Mouse (Mus musculus) telencephalon, adult 2 months (tissue): ENCODE results near the gene Armh1.
A peak's percentile ranks its signal among the peaks of the same experiment; 100 is the strongest.

Experiments
- DNase-seq: peaks from one replicate; pipeline ENCODE4 v3.0.0-alpha.2; 2011; ENCODE audit warnings: low read depth, low spot score

Gene Armh1

GRCm38 (mm10) chr4:117251801-117252316 lies at the start of gene Armh1, which contains the start of gene Tmem53:
TSS of gene Armh1 (minus strand) at chr4:117252125.
TSS of gene Tmem53 (plus strand) at chr4:117251951.
- DNase-seq, result peak; percentile 38

GRCm38 (mm10) chr4:117299921-117300320 lies 48.0 kb upstream of the Armh1 start:
- DNase-seq, result no peak

DNA sequence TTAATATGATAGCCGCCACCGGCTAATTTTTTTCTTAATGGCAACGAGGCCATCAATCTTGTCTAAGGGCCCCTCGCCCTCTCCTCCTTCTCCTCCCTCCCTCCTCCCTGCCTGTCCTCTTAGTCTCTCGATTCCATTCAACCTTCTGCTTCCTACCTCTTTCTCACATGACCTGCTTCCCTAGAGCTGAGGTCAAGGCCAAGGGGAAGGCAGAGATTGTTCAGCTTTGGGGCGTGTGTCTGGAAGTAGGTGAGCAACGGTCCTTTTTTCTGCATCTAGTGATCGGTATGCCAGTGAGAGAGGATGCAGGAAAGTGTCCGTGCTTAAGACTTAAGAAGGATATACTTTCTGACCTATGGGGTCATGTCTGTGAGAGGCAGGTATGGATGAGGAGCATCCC lies 45.9 kb upstream of the Armh1 start:
- no peak for DNase-seq

- DNase-seq, result no peak
These were observed 45.1 kb upstream of the Armh1 start for GRCm38 (mm10) chr4:117296849-117297593.

GRCm38 (mm10) chr4:117291696-117292095 lies 39.8 kb upstream of the Armh1 start:
- no peak for DNase-seq

DNA sequence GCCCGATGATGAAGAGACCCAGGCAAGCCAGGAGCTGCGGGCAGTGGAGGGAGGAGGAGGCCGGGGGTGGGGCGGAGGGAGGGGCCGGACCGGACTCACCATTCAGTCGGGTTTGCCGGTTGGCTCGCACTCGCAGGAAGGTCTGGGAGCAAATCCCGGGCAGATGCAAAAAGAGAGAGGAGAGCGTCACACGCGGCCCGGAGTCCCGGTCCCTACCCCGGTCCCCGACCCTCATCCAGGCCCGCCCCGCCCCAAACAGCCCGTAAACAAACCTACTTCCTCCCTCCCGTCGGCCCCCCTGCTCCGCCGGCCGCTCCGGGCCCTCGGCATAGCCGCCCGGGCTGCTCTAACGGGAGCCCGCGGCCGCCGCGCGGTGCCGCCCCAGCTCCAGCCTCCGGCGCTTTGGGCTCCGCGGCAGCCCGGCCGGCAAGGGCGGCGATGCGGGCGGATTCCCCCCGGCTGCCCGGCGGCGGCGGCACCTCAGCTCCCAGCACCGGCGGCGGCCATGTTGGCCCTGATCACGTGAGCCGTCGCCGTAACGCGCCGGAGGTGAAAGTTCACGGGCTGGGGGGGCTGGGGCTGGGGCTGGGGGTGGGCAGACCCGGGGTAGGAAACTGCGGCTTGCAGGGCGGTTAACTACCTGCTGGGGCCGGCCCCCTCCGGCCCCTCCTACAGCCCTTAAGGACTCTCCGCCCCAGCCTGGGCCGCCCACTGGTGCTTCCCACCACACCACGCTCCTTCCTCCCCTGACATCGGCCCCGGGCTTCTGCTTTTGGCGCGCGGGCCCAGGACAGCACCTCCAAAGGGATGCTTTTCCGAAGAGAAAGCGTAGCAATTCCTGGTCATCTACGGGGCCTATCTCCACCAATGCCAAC lies 37.2 kb upstream of the Armh1 start:
- DNase-seq, result no peak

DNA sequence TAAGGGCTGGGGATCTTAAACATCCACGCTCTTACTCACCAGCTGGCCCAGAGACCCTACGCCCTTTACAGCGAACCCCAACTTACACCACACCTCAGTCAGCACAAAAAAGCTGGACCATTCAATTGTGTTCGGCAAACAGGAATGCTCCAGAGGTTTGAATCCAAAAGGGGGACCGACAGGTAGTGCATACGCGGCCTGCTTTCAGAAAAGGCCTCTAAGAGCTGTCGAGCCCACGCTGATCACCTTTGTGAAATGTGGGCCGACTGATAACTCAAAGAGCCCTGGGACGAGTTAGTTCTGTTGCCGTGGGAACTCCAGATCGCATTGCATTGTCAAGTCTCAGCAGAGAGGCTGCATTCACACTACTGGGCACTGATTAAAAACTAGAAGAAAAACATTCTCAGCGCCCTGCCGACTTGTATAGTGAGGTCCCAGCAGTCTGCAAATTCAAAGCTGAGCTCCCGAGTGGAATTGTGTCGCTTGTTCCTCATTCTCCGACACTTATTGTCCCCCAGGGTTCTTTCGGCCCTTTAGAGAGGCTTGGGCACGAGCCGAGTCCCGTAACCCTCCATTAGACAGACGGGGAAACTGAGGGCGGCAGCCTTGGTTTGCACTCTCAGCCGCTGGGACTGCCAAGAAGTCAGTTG lies 36.5 kb upstream of the Armh1 start:
- no peak for DNase-seq

GRCm38 (mm10) chr4:117284363-117284762 lies 32.4 kb upstream of the Armh1 start:
- no peak for DNase-seq

DNA sequence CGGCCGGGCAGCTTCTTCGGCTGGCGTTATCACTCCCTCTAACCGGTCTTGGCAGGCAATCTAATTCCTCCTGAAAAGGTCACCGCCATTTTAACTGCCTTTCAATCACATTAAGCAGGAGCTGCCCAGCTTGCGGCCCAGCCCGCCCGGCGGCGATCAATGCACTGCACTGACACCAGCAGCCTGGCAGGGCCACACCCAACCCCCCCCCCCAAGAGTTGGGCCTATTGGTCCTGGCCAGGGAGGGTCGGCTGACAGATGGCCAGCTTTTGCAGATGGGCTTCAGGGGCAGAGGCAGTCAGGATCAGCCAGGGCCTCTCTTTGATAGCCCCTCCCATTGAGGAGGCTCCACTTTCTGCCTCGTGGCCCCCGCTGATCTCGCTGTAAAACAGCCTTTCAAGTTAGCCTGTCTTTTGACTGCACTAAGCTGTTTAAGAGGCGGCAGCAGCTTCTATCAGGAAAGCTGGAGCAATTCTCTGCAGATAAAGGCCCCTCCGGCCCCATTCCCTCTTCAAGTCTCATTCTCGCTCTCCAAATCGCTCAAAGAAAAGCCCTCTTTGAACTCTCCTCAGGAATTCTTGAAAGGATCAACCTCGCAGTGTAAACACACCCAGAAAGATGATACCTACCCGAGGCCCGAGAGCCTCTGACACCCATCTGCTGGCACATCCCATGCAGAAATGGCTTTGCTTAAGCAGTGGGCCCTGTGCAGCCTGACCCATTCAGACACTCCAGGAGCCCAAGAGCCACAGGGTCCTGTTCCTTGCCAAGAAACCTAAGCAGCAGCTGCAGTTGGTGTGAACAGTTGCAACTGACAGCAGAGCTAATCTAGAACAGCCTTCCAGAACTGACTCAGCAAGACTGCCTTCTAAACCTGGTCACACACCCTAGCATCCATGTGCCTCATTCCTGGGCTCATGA lies 31.6 kb upstream of the Armh1 start:
- no peak for DNase-seq

DNA sequence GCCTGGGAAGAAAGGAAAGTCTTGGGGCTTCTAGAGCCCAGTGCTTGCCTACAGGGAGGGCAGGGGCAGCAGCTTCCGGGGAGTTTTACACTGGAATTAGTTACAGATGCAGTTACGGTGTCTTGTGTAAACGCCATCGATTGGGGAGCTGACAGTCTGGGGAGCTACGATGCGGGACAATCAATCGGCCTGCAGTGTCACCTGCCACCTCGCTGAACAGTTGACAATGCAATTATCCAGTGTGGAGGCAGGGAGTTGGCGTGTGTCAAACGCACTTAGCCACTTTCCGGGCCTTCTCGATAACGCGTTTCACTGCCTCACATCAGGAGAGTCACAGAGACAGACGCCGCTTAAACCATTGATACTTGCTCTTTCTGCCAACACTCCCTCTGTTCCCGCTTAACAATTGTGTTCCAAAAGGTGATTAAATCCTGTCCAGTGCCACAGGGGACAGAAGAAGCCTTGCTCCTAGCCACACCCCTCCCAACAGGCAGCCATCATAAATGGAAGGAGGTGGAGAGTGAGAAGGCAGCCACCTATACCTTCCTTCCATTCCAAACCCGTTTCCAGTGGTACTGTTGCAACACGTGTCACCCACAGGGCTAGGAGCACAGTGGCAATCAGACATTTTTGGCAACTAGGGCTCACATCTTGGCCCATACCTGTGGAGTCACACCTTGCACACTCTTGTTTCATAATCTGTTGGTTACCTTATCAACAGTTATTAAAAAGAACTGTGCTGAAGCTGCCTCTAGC lies 29.3 kb upstream of the Armh1 start:
- no peak for DNase-seq

GRCm38 (mm10) chr4:117280397-117280930 lies 28.5 kb upstream of the Armh1 start:
- no peak for DNase-seq

DNA sequence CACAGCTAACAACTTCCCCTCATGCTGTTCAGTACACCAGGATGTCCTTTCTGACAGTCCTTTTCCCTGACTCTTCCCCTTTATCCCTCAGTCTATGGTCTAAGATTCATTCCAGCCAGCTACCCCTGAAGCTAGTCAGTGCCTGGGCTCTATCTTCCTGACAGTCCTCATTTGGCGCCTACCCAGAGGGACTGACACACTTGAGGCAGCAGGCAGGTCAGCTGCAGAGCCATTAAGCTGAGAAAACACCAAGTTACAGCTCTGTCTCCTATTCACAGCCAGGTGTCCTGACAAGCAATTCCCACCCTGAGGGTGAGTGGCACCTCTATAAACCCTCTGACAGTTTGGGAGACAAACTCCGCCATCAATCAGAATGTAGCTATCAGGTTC lies 27.3 kb upstream of the Armh1 start:
- no peak for DNase-seq

- no peak for DNase-seq
These were observed 26.7 kb upstream of the Armh1 start for GRCm38 (mm10) chr4:117278381-117279252.

DNA sequence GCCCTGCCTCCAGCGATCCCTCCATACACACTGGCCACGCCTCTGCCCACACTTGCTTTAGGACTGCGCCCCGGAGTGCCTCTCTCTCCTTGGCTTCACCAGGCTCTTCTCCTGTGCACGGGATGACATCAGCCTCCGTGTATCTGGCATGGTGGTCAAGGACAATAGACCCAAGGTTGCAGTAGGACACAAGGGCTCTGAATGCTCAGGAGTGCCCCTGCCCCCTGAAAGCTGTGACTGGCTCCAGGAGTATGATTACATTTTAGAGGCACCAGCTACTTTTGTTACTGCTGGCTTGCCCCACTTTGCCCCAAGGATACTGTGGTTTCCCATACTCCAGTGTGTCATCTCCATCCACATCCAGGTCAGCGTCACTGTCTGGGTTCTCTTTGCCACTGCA lies 25.8 kb upstream of the Armh1 start:
- no peak for DNase-seq

DNA sequence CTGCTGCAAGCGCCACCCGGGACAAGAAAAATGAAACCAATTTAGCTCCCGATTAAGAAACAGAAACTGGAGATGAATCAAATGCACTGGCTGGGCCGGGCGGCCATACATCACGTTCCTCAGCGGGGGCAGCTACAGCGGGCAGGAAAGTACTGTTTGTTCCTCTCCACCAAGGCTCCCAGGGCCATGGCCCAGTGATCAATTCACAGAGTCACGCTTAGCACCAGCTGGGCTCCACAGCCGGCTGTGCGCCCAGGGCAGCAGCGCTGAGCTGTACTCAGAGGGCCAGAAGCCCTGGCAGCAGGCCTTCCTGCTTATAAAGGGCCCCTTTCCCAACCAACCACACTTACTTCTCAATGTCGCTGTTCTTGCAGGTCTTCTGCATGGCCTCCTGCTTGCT lies 25.1 kb upstream of the Armh1 start:
- no peak for DNase-seq

DNA sequence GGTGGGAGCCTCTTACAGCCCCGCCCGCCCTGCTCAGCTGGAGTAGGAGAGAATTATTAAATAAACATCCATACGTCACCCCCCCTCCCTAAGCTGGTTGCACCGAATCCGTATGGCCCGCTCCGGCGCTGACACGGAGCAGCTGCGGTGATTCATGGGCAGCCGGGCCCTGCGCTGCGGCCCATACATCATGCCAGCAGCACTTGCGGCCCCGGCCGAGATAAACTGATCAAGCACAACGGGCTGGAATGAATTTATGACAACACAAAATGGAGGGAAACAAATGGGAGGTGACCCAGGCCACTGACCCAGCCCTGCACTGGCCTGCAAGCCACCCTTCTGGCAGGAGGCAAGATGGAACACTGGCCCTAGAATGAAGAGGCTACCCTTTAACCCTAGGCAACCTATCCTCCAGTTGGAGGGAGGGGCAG lies 24.4 kb upstream of the Armh1 start:
- no peak for DNase-seq

DNA sequence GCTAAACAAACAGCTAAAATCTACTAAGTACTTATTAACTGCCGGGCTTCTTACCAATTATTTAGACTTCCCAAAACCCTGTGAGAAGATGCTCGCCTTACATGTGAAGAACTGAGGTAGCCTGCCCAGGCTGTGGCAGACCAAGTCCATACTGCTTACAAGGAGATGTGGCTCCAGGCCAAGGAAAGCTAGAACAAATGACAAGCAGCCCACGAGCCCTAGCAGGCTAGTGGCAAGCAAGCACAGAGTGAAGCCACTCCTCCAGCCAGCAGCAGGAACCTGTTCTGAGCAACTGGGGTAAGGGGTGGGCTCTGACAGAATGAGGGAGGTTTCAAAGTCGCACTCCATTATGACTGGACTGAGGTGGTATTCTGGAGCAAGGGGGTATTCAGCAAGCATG lies 22.8 kb upstream of the Armh1 start:
- DNase-seq, result no peak

DNA sequence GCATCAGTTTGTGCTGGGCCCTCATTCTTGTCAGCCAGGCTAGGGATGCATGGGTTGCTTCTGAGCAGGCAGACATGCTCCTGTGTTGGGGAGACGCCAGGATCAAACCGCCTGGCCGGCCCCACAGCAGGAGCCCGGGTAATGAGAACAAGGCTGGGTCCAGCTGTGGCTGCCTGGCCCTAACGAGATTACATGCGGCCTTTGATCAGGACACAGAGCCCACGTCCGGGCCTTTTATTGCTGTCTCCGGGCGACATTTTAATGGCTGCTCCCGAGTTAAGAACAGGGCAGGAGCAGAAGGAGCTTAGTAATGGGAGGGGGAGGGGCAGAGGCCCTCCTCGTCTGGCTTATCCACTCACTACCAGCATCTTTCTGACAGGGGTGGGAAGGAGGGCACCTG lies 20.5 kb upstream of the Armh1 start:
- no peak for DNase-seq

DNA sequence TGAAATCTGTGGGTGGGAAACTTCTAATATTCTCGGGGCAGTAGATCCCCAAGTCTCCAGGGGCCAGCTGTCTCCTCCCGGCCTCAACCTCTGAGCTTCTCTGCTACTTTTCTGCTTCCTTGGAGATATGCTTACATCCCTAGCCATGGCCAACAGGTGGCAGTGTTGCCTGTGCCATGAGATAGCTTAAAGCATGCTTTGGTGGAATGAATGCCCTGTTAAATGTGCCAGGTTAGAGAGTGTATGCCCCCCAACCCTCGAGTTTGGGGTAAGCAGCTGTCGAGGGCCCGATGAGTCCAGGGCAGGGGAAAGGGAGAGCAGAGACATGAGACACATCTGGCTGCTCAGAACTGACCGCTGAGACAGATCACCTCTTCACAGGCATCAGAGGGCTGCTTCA lies 18.4 kb upstream of the Armh1 start:
- DNase-seq, result no peak
